Mouse (Mus musculus) v-Abl transformed pro-B cells (cell line): ENCODE results near the gene Prkar1b.

Source experiments
- in situ Hi-C, 2 experiments: fragments of 400-800 bp; cut with MboI; formaldehyde crosslinking; loops; one replicate each; pipeline ENCODE4 v1.15.1; 2025; ENCODE audit not compliant: unreplicated experiment in 2 of 2

The Prkar1b gene

GRCm38 (mm10) chr5:139149681-139150602, at the start of gene Prkar1b, which contains the start of gene Dnaaf5:
Gene Prkar1b (minus strand): TSS chr5:139150001.
Gene Dnaaf5 (plus strand): TSS chr5:139150223.
- in situ Hi-C loops, result loop anchor here in 1 of 2 experiments (25.0 kb wide), 3 partner anchors 1062 to 1487 kb away; partner anchors contain the start of genes Chst12 and Ttyh3

GRCm38 (mm10) chr5:139199636-139199994, 49.8 kb upstream of the Prkar1b start:
- in situ Hi-C loops, result no loop called here

GRCm38 (mm10) chr5:139198779-139199178, 49.0 kb upstream of the Prkar1b start:
- in situ Hi-C loops, result no loop called here

GRCm38 (mm10) chr5:139190958-139191357, 41.2 kb upstream of the Prkar1b start:
- in situ Hi-C loops, result no loop called here

GRCm38 (mm10) chr5:139189726-139190125, 39.9 kb upstream of the Prkar1b start:
- in situ Hi-C loops, result no loop called here

- in situ Hi-C loops, result no loop called here
These were observed 35.1 kb upstream of the Prkar1b start for GRCm38 (mm10) chr5:139184897-139185296.

- in situ Hi-C loops, result no loop called here
These were observed 33.8 kb upstream of the Prkar1b start for GRCm38 (mm10) chr5:139183601-139184000.

GRCm38 (mm10) chr5:139183131-139183530, 33.3 kb upstream of the Prkar1b start:
- in situ Hi-C loops, result no loop called here

GRCm38 (mm10) chr5:139178895-139179631, 29.3 kb upstream of the Prkar1b start:
- in situ Hi-C loops, result loop anchor here (5.0 kb wide), 3 partner anchors 42 to 332 kb away; no protein-coding TSS in a partner anchor

GRCm38 (mm10) chr5:139174556-139175547, 25.1 kb upstream of the Prkar1b start:
- in situ Hi-C loops, result loop anchor here (5.0 to 25.0 kb wide), 6 partner anchors 38 to 1462 kb away; partner anchors contain the start of genes Chst12 (in 1 of the 2) and Ttyh3 (in 1 of the 2)

- in situ Hi-C loops, result loop anchor here in 1 of 2 experiments (25.0 kb wide), 3 partner anchors 1038 to 1463 kb away; partner anchors contain the start of genes Chst12 and Ttyh3
These were observed 24.3 kb upstream of the Prkar1b start for GRCm38 (mm10) chr5:139174141-139174540.

GRCm38 (mm10) chr5:139171929-139172328, 22.1 kb upstream of the Prkar1b start:
- in situ Hi-C loops, result loop anchor here in 1 of 2 experiments (25.0 kb wide), 3 partner anchors 1040 to 1465 kb away; partner anchors contain the start of genes Chst12 and Ttyh3

GRCm38 (mm10) chr5:139167548-139167947, 17.7 kb upstream of the Prkar1b start:
- in situ Hi-C loops, result loop anchor here in 1 of 2 experiments (10.0 to 25.0 kb wide), 4 partner anchors 607 to 1470 kb away; partner anchors contain the start of genes Chst12, Ints1 and Ttyh3

GRCm38 (mm10) chr5:139166781-139167361, 17.1 kb upstream of the Prkar1b start:
- in situ Hi-C loops, result loop anchor here in 1 of 2 experiments (10.0 to 25.0 kb wide), 4 partner anchors 608 to 1470 kb away; partner anchors contain the start of genes Chst12, Ints1 and Ttyh3

GRCm38 (mm10) chr5:139161632-139162031, 11.8 kb upstream of the Prkar1b start:
- in situ Hi-C loops, result loop anchor here in 1 of 2 experiments (10.0 to 25.0 kb wide), 4 partner anchors 613 to 1476 kb away; partner anchors contain the start of genes Chst12, Ints1 and Ttyh3

GRCm38 (mm10) chr5:139160899-139161298, 11.1 kb upstream of the Prkar1b start:
- in situ Hi-C loops, result loop anchor here in 1 of 2 experiments (10.0 to 25.0 kb wide), 4 partner anchors 614 to 1476 kb away; partner anchors contain the start of genes Chst12, Ints1 and Ttyh3

- in situ Hi-C loops, result loop anchor here in 1 of 2 experiments (25.0 kb wide), 3 partner anchors 1062 to 1487 kb away; partner anchors contain the start of genes Chst12 and Ttyh3
These were observed 816 bp upstream of the Prkar1b start for GRCm38 (mm10) chr5:139150603-139151031.

- in situ Hi-C loops, result no loop called here
These were observed 662 bp downstream of the Prkar1b start for GRCm38 (mm10) chr5:139149006-139149672.
